ENCODE assay signal across 8 mouse cellular contexts in genomic region chr16:30187400-30187799, GRCm38 (mm10).
DNase-seq lines count a peak whose midpoint lies in the region; ATAC-seq and TF ChIP-seq lines count a peak whose summit lies in the region.

No protein-coding gene starts in this region.

- DNase-seq in spleen, adult 2 months (ENCODE audit: low read depth in 1 of 2, low spot score in 2 of 2), result no peak
- no peak for DNase-seq in spleen, adult 12 weeks (ENCODE audit: low spot score)
- no peak for DNase-seq in left cerebral cortex, postnatal 25 days (ENCODE audit: low spot score in 2 of 2)
- no peak for DNase-seq in spleen, postnatal 10 days (ENCODE audit: low spot score in 2 of 2)
- no peak for DNase-seq in adrenal gland, postnatal 25 days

- no peak for TF ChIP-seq CTCF in spleen, adult 2 months (IDR thresholded peaks at IDR 0.05; ENCODE audit: extremely low read depth, insufficient read depth, insufficient read length, insufficient replicate concordance)

- ATAC-seq in forebrain, embryonic 13.5 days, result no peak
- no peak for ATAC-seq in liver, embryonic 12.5 days
- no peak for ATAC-seq in stomach, embryonic 15.5 days (ENCODE audit: insufficient read depth, low FRiP score, low read depth)

- TF ChIP-seq POLR2A in spleen, adult 2 months (IDR thresholded peaks at IDR 0.05; ENCODE audit: low read depth, low read length), result no peak

- H3K27ac ChIP-seq in spleen, adult 2 months (ENCODE audit: insufficient read depth, low read length), result peak overlapping the region; percentile 62
- H3K27ac ChIP-seq in forebrain, embryonic 13.5 days, result no peak overlapping the region
- peak overlapping the region; percentile 36; the same call in 1 of the 2 replicates for H3K27ac ChIP-seq in liver, embryonic 12.5 days
- peak overlapping the region; percentile 81 for H3K27ac ChIP-seq in stomach, embryonic 15.5 days

- H3K36me3 ChIP-seq in spleen, adult 2 months (ENCODE audit: control insufficient read depth, insufficient read depth, low read length), result no peaks in the 10 kb centered on the region
- no peaks in the 10 kb centered on the region for H3K36me3 ChIP-seq in forebrain, embryonic 13.5 days (ENCODE audit: poor library complexity, severe bottlenecking)
- no peaks in the 10 kb centered on the region for H3K36me3 ChIP-seq in liver, embryonic 12.5 days
- H3K36me3 ChIP-seq in stomach, embryonic 15.5 days, result no peaks in the 10 kb centered on the region

- no peak overlapping the region for H3K9ac ChIP-seq in forebrain, embryonic 13.5 days
- no peak overlapping the region for H3K9ac ChIP-seq in liver, embryonic 12.5 days
- H3K9ac ChIP-seq in stomach, embryonic 15.5 days, result no peak overlapping the region

- H3K4me2 ChIP-seq in forebrain, embryonic 13.5 days, result peak overlapping the region; percentile 76
- peak overlapping the region; percentile 80 for H3K4me2 ChIP-seq in liver, embryonic 12.5 days
- peak overlapping the region; percentile 72 for H3K4me2 ChIP-seq in stomach, embryonic 15.5 days

- H3K4me1 ChIP-seq in spleen, adult 2 months (ENCODE audit: control insufficient read depth, insufficient read depth, insufficient read length), result peaks cover 30% of the 10 kb centered on the region
- H3K4me1 ChIP-seq in forebrain, embryonic 13.5 days, result peaks cover 22% of the 10 kb centered on the region
- H3K4me1 ChIP-seq in liver, embryonic 12.5 days, result peaks cover 44% of the 10 kb centered on the region
- peaks cover 61% of the 10 kb centered on the region for H3K4me1 ChIP-seq in stomach, embryonic 15.5 days

- 16% methylated on average over 9 of the region's 9 CpGs for WGBS in spleen, adult 2 months
- 52% methylated on average over 9 of the region's 9 CpGs for WGBS in forebrain, embryonic 13.5 days
- WGBS in liver, embryonic 12.5 days (ENCODE audit: insufficient replicate concordance), result 29% methylated on average over 9 of the region's 9 CpGs
- WGBS in stomach, embryonic 15.5 days, result 44% methylated on average over 9 of the region's 9 CpGs

- H3K4me3 ChIP-seq in spleen, adult 2 months (ENCODE audit: extremely low read depth, insufficient read depth, insufficient read length), result peak overlapping the region; percentile 48
- H3K4me3 ChIP-seq in forebrain, embryonic 13.5 days, result peak overlapping the region; percentile 41; the same call in 1 of the 2 replicates
- peak overlapping the region; percentile 50 for H3K4me3 ChIP-seq in liver, embryonic 12.5 days
- H3K4me3 ChIP-seq in stomach, embryonic 15.5 days (replicated peaks), result peak overlapping the region; percentile 31

- intact Hi-C loops in left cerebral cortex, postnatal 25 days (cut with DNase I), result no loop called here

- H3K27me3 ChIP-seq in spleen, adult 2 months (ENCODE audit: control insufficient read depth, insufficient read depth, low read length), result no peaks in the 10 kb centered on the region
- H3K27me3 ChIP-seq in forebrain, embryonic 13.5 days, result peaks cover 50% of the 10 kb centered on the region
- peaks cover 27% of the 10 kb centered on the region for H3K27me3 ChIP-seq in liver, embryonic 12.5 days (replicated peaks)
- no peaks in the 10 kb centered on the region for H3K27me3 ChIP-seq in stomach, embryonic 15.5 days (replicated peaks)

- no peaks in the 10 kb centered on the region for H3K9me3 ChIP-seq in forebrain, embryonic 13.5 days (replicated peaks)
- no peaks in the 10 kb centered on the region for H3K9me3 ChIP-seq in liver, embryonic 12.5 days (replicated peaks)
- no peaks in the 10 kb centered on the region for H3K9me3 ChIP-seq in stomach, embryonic 15.5 days
